Mouse (Mus musculus) MEL (cell line): Measurements from ENCODE around the gene Pah. TPM values are rescaled to one million over a fixed set of nuclear protein-coding genes. Genes with fewer than 3 reads are reported as not detected.

Experiments
- DNase-seq: peaks from one replicate; pipeline ENCODE4 v3.0.0; 2011; ENCODE audit warnings: low read depth, low spot score
- H3K27ac ChIP-seq: 2 replicates; pipeline ENCODE4 v1.5.1; 2012; ENCODE audit warnings: low read depth, mild to moderate bottlenecking, control low read depth, low read length, moderate library complexity; ENCODE audit not compliant: control insufficient read depth
- H3K27me3 ChIP-seq, 2 experiments: fragments of 150-350 bp in 1 of 2; sonication (generic) in 1 of 2; 2 replicates each; pipeline ENCODE4 v1.6.1; 2012; ENCODE audit warnings: low read length in 2 of 2, mild to moderate bottlenecking in 2 of 2, improper control_type of control experiment in 1 of 2, moderate library complexity in 1 of 2; ENCODE audit not compliant: insufficient read depth in 2 of 2, control insufficient read depth in 1 of 2
- H3K36me3 ChIP-seq, 2 experiments: 2 replicates each; pipeline ENCODE4 v1.6.1; 2012 to 2014; ENCODE audit warnings: low read length in 2 of 2, improper control_type of control experiment in 1 of 2, inconsistent platforms in 1 of 2, mild to moderate bottlenecking in 1 of 2; ENCODE audit not compliant: insufficient read depth in 2 of 2, control insufficient read depth in 1 of 2
- H3K4me1 ChIP-seq, 2 experiments: fragments of 150-350 bp in 1 of 2; sonication (generic) in 1 of 2; 2 replicates each; pipeline ENCODE4 v1.6.1; 2012; ENCODE audit warnings: low read length in 2 of 2, improper control_type of control experiment in 1 of 2, mild to moderate bottlenecking in 1 of 2; ENCODE audit not compliant: insufficient read depth in 2 of 2, control insufficient read depth in 1 of 2
- H3K4me3 ChIP-seq, 2 experiments: fragments of 150-350 bp in 1 of 2; sonication (generic) in 1 of 2; 2 replicates each; pipeline ENCODE4 v1.5.1; 2012; ENCODE audit warnings: low read depth in 2 of 2, low read length in 2 of 2, mild to moderate bottlenecking in 2 of 2, moderate library complexity in 2 of 2, control low read depth in 1 of 2, improper control_type of control experiment in 1 of 2; ENCODE audit not compliant: control insufficient read depth in 1 of 2, insufficient read depth in 1 of 2
- H3K79me2 ChIP-seq: 2 replicates; pipeline ENCODE4 v1.6.1; 2012; ENCODE audit warnings: mild to moderate bottlenecking, low read length, moderate library complexity; ENCODE audit not compliant: control insufficient read depth, poor library complexity, insufficient read depth
- H3K9ac ChIP-seq: 2 replicates; pipeline ENCODE4 v1.6.1; 2012; ENCODE audit warnings: low read depth, mild to moderate bottlenecking, control low read depth, low read length, moderate library complexity; ENCODE audit not compliant: control insufficient read depth, poor library complexity, severe bottlenecking
- H3K9me3 ChIP-seq: fragments of 150-350 bp; sonication (generic); replicated peaks from 2 replicates; pipeline ENCODE4 v1.6.1; 2012; ENCODE audit warnings: mild to moderate bottlenecking, low read length, improper control_type of control experiment, moderate library complexity; ENCODE audit not compliant: insufficient read depth
- BHLHE40 ChIP-seq: IDR thresholded peaks from 2 replicates; pipeline ENCODE4 v1.6.1; 2012; ENCODE audit warnings: low read depth, mild to moderate bottlenecking, inconsistent platforms, low read length, improper control_type of control experiment, borderline replicate concordance
- CHD1 ChIP-seq: IDR thresholded peaks from 2 replicates; pipeline ENCODE4 v1.6.1; 2012; ENCODE audit warnings: low read depth, mild to moderate bottlenecking, inconsistent platforms, low read length, improper control_type of control experiment
- EP300 ChIP-seq, 2 experiments: IDR thresholded peaks; 2 replicates each; pipeline ENCODE4 v1.6.1; 2011; ENCODE audit warnings: improper control_type of control experiment in 2 of 2, low read length in 2 of 2, low read depth in 1 of 2, mild to moderate bottlenecking in 1 of 2
- ETS1 ChIP-seq: IDR thresholded peaks from 2 replicates; pipeline ENCODE4 v1.6.1; 2012; ENCODE audit warnings: low read depth, mild to moderate bottlenecking, inconsistent platforms, low read length, improper control_type of control experiment, moderate library complexity
- GABPA ChIP-seq: IDR thresholded peaks from 2 replicates; pipeline ENCODE4 v1.6.1; 2012; ENCODE audit warnings: low read depth, mild to moderate bottlenecking, inconsistent platforms, low read length, improper control_type of control experiment, moderate library complexity
- HCFC1 ChIP-seq: IDR thresholded peaks from 2 replicates; pipeline ENCODE4 v1.6.1; 2012; ENCODE audit warnings: low read depth, mild to moderate bottlenecking, inconsistent platforms, low read length, improper control_type of control experiment, moderate library complexity
- JUND ChIP-seq: IDR thresholded peaks from 2 replicates; pipeline ENCODE4 v1.6.1; 2011; ENCODE audit warnings: low read depth, mild to moderate bottlenecking, improper control_type of control experiment, low read length
- KAT2A ChIP-seq: conservative IDR thresholded peaks from 2 replicates; pipeline ENCODE4 v1.6.1; 2012; ENCODE audit warnings: low read depth, low read length, improper control_type of control experiment, inconsistent platforms
- MAZ ChIP-seq: IDR thresholded peaks from 2 replicates; pipeline ENCODE4 v1.6.1; 2012; ENCODE audit warnings: low read depth, mild to moderate bottlenecking, inconsistent platforms, low read length, improper control_type of control experiment
- MEF2A ChIP-seq: IDR thresholded peaks from 2 replicates; pipeline ENCODE4 v1.6.1; 2014; ENCODE audit warnings: low read depth, mild to moderate bottlenecking, inconsistent platforms, low read length, improper control_type of control experiment; ENCODE audit not compliant: poor library complexity, insufficient replicate concordance, severe bottlenecking; ENCODE audit errors: extremely low read depth
- NRF1 ChIP-seq: IDR thresholded peaks from 2 replicates; pipeline ENCODE4 v1.6.1; 2014; ENCODE audit warnings: low read depth, mild to moderate bottlenecking, inconsistent platforms, low read length, improper control_type of control experiment, moderate library complexity; ENCODE audit not compliant: poor library complexity, insufficient read depth, severe bottlenecking
- POLR2AphosphoS2 ChIP-seq: IDR thresholded peaks from 2 replicates; pipeline ENCODE4 v1.6.1; 2011; ENCODE audit warnings: low read length, improper control_type of control experiment
- POLR2AphosphoS5 ChIP-seq: IDR thresholded peaks from 2 replicates; pipeline ENCODE4 v1.6.1; 2012; ENCODE audit warnings: low read depth, borderline replicate concordance, mild to moderate bottlenecking, inconsistent platforms, low read length, moderate library complexity, mixed read lengths
- RCOR1 ChIP-seq: IDR thresholded peaks from 2 replicates; pipeline ENCODE4 v1.6.1; 2012; ENCODE audit warnings: low read depth, mild to moderate bottlenecking, inconsistent platforms, low read length, improper control_type of control experiment
- SIN3A ChIP-seq: IDR thresholded peaks from 2 replicates; pipeline ENCODE4 v1.6.1; 2012; ENCODE audit warnings: low read length, improper control_type of control experiment, inconsistent platforms
- SMC3 ChIP-seq: IDR thresholded peaks from 2 replicates; pipeline ENCODE4 v1.6.1; 2011; ENCODE audit warnings: low read depth, low read length, improper control_type of control experiment
- TAL1 ChIP-seq: IDR thresholded peaks from 2 replicates; pipeline ENCODE4 v1.6.1; 2012; ENCODE audit warnings: mild to moderate bottlenecking, inconsistent platforms, low read length, moderate library complexity, mixed read lengths
- UBTF ChIP-seq: IDR thresholded peaks from 2 replicates; pipeline ENCODE4 v1.6.1; 2012; ENCODE audit warnings: low read depth, mild to moderate bottlenecking, inconsistent platforms, low read length, improper control_type of control experiment, moderate library complexity, borderline replicate concordance; ENCODE audit not compliant: insufficient read depth
- ZKSCAN1 ChIP-seq: IDR thresholded peaks from 2 replicates; pipeline ENCODE4 v1.6.1; 2012; ENCODE audit warnings: low read depth, mild to moderate bottlenecking, inconsistent platforms, low read length, improper control_type of control experiment, moderate library complexity
- ZMIZ1 ChIP-seq: IDR thresholded peaks from 2 replicates; pipeline ENCODE4 v1.6.1; 2012; ENCODE audit warnings: low read depth, mild to moderate bottlenecking, inconsistent platforms, low read length, improper control_type of control experiment, moderate library complexity
- polyA plus RNA-seq, 2 experiments: library from polyadenylated mRNA; stranded (reverse) in 1 of 2; unstranded in 1 of 2; fragments of >175 nt in 1 of 2; fragments of >200 nt in 1 of 2; gene quantifications; 2 replicates each; pipeline versions ENCODE4 v1.2.1 to v1.2.4; 2012; ENCODE audit warnings: low replicate concordance in 2 of 2, low read depth in 1 of 2; ENCODE audit not compliant: insufficient read length in 2 of 2, insufficient read depth in 1 of 2, missing spikeins in 1 of 2
- total RNA-seq: library from RNA; depleted of rRNA; stranded (reverse); fragments of 300-350 nt; gene quantifications from 2 replicates; pipeline ENCODE4 v1.2.3, GENCODE M21; 2012

Pah gene
- total and polyA plus RNA-seq, 3 experiments: not detected

- H3K79me2 ChIP-seq: no peaks in the 10 kb centered on the region
- no peaks in the 10 kb centered on the region for H3K9me3 ChIP-seq
- no peak for TF ChIP-seq BHLHE40
- TF ChIP-seq JUND: no peak
- TF ChIP-seq ETS1: no peak
- TF ChIP-seq MAZ: no peak
- no peak for TF ChIP-seq NRF1
- TF ChIP-seq MEF2A: no peak
- no peak for TF ChIP-seq RCOR1
- no peak for TF ChIP-seq KAT2A
- no peak for TF ChIP-seq POLR2AphosphoS5
- no peak for TF ChIP-seq SIN3A
- no peak for TF ChIP-seq TAL1
- no peak for TF ChIP-seq EP300 (IDR thresholded peaks at IDR 0.05; ENCODE audit: low read depth in 1 of 2, low read length in 2 of 2)
- no peak for TF ChIP-seq POLR2AphosphoS2
- TF ChIP-seq CHD1: no peak
- TF ChIP-seq GABPA: no peak
- TF ChIP-seq SMC3: no peak
- no peak for TF ChIP-seq UBTF
- TF ChIP-seq ZKSCAN1: no peak
- no peaks in the 10 kb centered on the region for H3K27me3 ChIP-seq
- H3K4me3 ChIP-seq: no peak overlapping the region
- no peak overlapping the region for H3K9ac ChIP-seq
- no peaks in the 10 kb centered on the region for H3K36me3 ChIP-seq
- DNase-seq: no peak
- no peaks in the 10 kb centered on the region for H3K4me1 ChIP-seq
- no peak overlapping the region for H3K27ac ChIP-seq
Observed at GRCm38 (mm10) chr10:87477895-87478294, 43.7 kb upstream of the Pah start.

GRCm38 (mm10) chr10:87484831-87485720 lies 36.5 kb upstream of the Pah start:
- TF ChIP-seq ZMIZ1 (no peak), HCFC1 (no peak)
- TF ChIP-seq, all 39 proteins: peak for 0
- Histone ChIP-seq H3K9me3 (no peaks in the 10 kb centered on the region), H3K79me2 (no peaks in the 10 kb centered on the region), H3K4me3 (no peak overlapping the region), H3K27me3 (no peaks in the 10 kb centered on the region), H3K9ac (no peak overlapping the region), H3K36me3 (no peaks in the 10 kb centered on the region), H3K4me1 (no peaks in the 10 kb centered on the region), H3K27ac (no peak overlapping the region)
- no peak for DNase-seq
